Mouse (Mus musculus): ENCODE measurements at regions not wholly inside any gene's neighbourhood (a gene's known extent, or its start where the extent isn't known, plus 50 kb on each side); places are given as distances from the start of the nearest gene placed in this dataset.

DNA sequence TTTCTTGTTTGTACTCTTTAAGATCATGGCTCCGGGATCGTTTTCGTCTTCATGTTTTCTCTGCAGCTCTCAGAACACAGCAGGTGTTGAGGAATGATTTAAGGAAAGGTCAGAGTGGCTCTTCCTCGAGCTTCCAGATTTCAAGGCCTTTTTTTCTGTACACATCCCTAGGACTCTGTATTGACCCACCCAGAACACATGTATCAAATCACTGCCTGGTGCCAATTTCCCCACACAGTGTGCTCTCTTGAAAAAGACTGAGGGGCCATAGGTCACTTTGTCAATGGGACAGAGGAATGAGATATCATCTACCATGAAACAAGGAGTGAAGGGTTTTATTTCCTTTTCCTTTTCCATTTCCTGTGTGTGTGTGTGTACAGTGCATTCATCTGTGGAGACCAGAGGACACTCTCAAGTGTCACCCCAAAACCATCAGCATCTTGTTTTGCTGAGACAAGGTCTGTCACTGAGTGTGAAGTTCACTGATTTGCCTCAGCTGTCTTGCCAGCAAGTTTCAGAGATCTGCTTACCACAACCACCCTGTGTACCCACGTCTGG is 157.4 kb upstream of the Cxcr4 start:
- Histone ChIP-seq H3K27ac (replicated peaks; ENCODE audit: insufficient read depth, low read depth, low read length) (no peak overlapping the region), H3K79me2 (ENCODE audit: control insufficient read depth, insufficient read depth, low read length) (no peaks in the 10 kb centered on the region), H3K36me3 (ENCODE audit: control insufficient read depth, insufficient read depth, low read length) (no peaks in the 10 kb centered on the region), H3K27me3 (ENCODE audit: control insufficient read depth, insufficient read depth, low read length) (no peaks in the 10 kb centered on the region), H3K4me3 (ENCODE audit: insufficient read depth, low read depth, low read length) (no peak overlapping the region), H3K4me1 (ENCODE audit: control insufficient read depth, insufficient read depth, low read length) (no peaks in the 10 kb centered on the region), H3K9ac (ENCODE audit: low read depth, low read length) (no peak overlapping the region)
- 78% methylated on average over 5 of the region's 5 CpGs for WGBS
- TF ChIP-seq POLR2A (IDR thresholded peaks at IDR 0.05; ENCODE audit: extremely low read depth, insufficient read depth, low read length) (no peak), CTCF (IDR thresholded peaks at IDR 0.05; ENCODE audit: low read depth, low read length) (no peak)
- no peak for DNase-seq (ENCODE audit: extremely low read depth, low read depth, low spot score)

DNA sequence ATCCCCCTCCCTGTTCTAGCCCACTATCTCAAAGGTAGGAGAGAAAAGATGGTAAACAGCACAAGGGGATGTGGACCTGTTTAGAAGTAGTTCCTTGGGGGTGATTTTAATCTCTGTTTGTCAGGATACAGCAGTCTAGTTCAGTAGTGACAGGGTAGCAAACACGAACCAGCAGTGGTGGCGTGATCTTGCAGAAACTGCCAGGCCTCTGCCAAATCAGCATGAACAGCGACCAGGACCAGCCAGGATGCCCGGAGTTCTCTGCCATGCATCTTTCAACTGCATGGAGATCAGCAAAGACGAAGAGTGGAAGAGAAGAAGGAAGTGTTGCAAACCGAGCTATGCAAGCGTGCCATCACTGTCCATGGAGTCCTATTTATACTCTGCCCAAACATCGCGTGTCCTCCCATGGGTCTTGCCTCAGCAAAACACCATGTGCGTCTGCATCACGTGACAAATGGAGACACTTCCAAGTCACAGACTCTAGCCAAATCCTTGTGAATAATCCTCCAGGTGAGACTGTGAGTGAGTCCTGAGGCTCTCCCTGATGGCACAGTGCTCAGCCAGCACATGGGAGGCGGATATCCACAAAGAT is 155.2 kb upstream of the Cxcr4 start:
- H3K4me3 ChIP-seq (ENCODE audit: insufficient read depth, low read depth, low read length), result no peak overlapping the region
- TF ChIP-seq CTCF (IDR thresholded peaks at IDR 0.05; ENCODE audit: low read depth, low read length) (no peak), POLR2A (IDR thresholded peaks at IDR 0.05; ENCODE audit: extremely low read depth, insufficient read depth, low read length) (no peak)
- H3K27me3 ChIP-seq (ENCODE audit: control insufficient read depth, insufficient read depth, low read length), result no peaks in the 10 kb centered on the region
- H3K4me1 ChIP-seq (ENCODE audit: control insufficient read depth, insufficient read depth, low read length), result no peaks in the 10 kb centered on the region
- H3K9ac ChIP-seq (ENCODE audit: low read depth, low read length), result no peak overlapping the region
- no peak for DNase-seq (ENCODE audit: extremely low read depth, low read depth, low spot score)
- no peaks in the 10 kb centered on the region for H3K36me3 ChIP-seq (ENCODE audit: control insufficient read depth, insufficient read depth, low read length)
- no peak overlapping the region for H3K27ac ChIP-seq (replicated peaks; ENCODE audit: insufficient read depth, low read depth, low read length)
- H3K79me2 ChIP-seq (ENCODE audit: control insufficient read depth, insufficient read depth, low read length), result no peaks in the 10 kb centered on the region
- WGBS, result 87% methylated on average over 12 of the region's 12 CpGs

DNA sequence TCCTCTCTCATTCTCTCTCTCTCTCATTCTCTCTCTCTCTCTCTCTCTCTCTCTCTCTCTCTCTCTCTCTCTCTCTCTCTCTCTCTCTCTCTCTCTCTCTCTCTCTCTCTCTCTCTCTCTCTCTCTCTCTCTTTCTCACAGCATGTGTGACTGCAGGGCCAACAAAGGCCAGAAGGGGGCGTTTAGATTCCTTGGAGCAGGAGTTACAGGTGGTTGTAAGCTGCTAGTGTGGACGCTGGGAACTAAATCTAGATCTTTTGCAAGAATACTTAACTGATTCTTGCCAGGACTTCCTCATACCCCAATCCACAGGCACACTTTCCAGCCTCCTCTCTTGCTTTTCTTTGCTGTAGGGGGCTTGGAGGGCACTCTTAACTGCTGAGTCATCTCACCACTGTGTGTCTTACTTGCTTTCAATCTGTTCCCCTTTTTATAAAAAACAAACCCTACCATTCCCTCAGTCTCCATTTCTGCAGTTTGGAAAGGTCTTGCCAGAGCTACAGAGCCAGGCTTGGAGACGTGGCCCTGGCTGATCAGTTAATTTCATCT is 154.4 kb upstream of the Cxcr4 start:
- Histone ChIP-seq H3K9ac (ENCODE audit: low read depth, low read length) (no peak overlapping the region), H3K27me3 (ENCODE audit: control insufficient read depth, insufficient read depth, low read length) (no peaks in the 10 kb centered on the region), H3K27ac (replicated peaks; ENCODE audit: insufficient read depth, low read depth, low read length) (no peak overlapping the region), H3K4me1 (ENCODE audit: control insufficient read depth, insufficient read depth, low read length) (no peaks in the 10 kb centered on the region), H3K36me3 (ENCODE audit: control insufficient read depth, insufficient read depth, low read length) (no peaks in the 10 kb centered on the region), H3K4me3 (ENCODE audit: insufficient read depth, low read depth, low read length) (no peak overlapping the region), H3K79me2 (ENCODE audit: control insufficient read depth, insufficient read depth, low read length) (no peaks in the 10 kb centered on the region)
- DNase-seq (ENCODE audit: extremely low read depth, low read depth, low spot score), result no peak
- TF ChIP-seq POLR2A (IDR thresholded peaks at IDR 0.05; ENCODE audit: extremely low read depth, insufficient read depth, low read length), result no peak
- TF ChIP-seq CTCF (IDR thresholded peaks at IDR 0.05; ENCODE audit: low read depth, low read length), result no peak
- 58% methylated on average over 3 of the region's 3 CpGs for WGBS

DNA sequence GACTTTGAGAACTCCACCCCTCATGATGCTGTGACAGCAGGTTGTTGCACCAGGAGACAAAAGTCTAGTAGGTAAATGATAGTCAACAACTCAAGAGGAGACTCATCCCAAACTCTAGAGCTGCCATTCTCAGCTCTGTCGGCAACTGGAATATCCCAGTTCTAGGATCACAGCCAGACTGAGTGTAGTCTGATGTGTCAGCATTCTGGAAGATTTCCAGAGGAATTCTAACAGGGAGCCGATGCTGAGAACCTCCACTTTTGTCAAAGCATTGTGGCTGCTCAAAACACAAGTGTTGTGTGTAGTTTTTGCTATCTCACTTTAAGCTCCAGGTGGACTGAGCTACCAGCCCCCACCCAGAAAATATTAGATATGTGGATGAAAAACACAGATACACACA is 148.5 kb upstream of the Cxcr4 start:
- DNase-seq (ENCODE audit: extremely low read depth, low read depth, low spot score), result no peak
- H3K27me3 ChIP-seq (ENCODE audit: control insufficient read depth, insufficient read depth, low read length), result no peaks in the 10 kb centered on the region
- no peaks in the 10 kb centered on the region for H3K4me1 ChIP-seq (ENCODE audit: control insufficient read depth, insufficient read depth, low read length)
- no peaks in the 10 kb centered on the region for H3K79me2 ChIP-seq (ENCODE audit: control insufficient read depth, insufficient read depth, low read length)
- WGBS, result 66% methylated on average over 2 of the region's 2 CpGs
- H3K9ac ChIP-seq (ENCODE audit: low read depth, low read length), result no peak overlapping the region
- TF ChIP-seq POLR2A (IDR thresholded peaks at IDR 0.05; ENCODE audit: extremely low read depth, insufficient read depth, low read length) (no peak), CTCF (IDR thresholded peaks at IDR 0.05; ENCODE audit: low read depth, low read length) (no peak)
- no peak overlapping the region for H3K27ac ChIP-seq (replicated peaks; ENCODE audit: insufficient read depth, low read depth, low read length)
- H3K36me3 ChIP-seq (ENCODE audit: control insufficient read depth, insufficient read depth, low read length), result no peaks in the 10 kb centered on the region
- H3K4me3 ChIP-seq (ENCODE audit: insufficient read depth, low read depth, low read length), result no peak overlapping the region

DNA sequence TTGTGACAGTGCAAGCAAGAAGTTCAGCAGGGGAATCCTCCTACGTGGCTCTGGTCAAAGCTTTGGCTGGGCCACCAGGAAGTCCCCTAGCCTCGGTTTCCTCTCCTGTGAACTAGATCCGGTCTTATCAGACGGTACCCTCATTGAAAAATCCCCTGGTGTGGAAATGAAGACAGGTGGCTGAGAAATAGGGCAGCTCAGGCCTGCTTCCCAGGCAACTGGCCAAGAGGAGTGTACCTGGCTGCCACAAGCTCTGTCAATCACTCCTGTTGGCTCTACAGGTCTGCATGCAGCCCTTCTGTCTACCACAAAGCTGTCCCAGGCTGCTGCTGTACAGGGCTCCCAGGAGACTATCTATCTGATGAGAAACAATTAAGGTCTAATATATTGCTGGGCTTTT is 146.1 kb upstream of the Cxcr4 start:
- Histone ChIP-seq H3K79me2 (ENCODE audit: control insufficient read depth, insufficient read depth, low read length) (no peaks in the 10 kb centered on the region), H3K36me3 (ENCODE audit: control insufficient read depth, insufficient read depth, low read length) (no peaks in the 10 kb centered on the region), H3K4me3 (ENCODE audit: insufficient read depth, low read depth, low read length) (no peak overlapping the region), H3K9ac (ENCODE audit: low read depth, low read length) (no peak overlapping the region), H3K27ac (replicated peaks; ENCODE audit: insufficient read depth, low read depth, low read length) (no peak overlapping the region), H3K27me3 (ENCODE audit: control insufficient read depth, insufficient read depth, low read length) (no peaks in the 10 kb centered on the region), H3K4me1 (ENCODE audit: control insufficient read depth, insufficient read depth, low read length) (no peaks in the 10 kb centered on the region)
- whole genome bisulfite sequencing, result 72% methylated on average over 4 of the region's 4 CpGs
- no peak for DNase-seq (ENCODE audit: extremely low read depth, low read depth, low spot score)
- TF ChIP-seq CTCF (IDR thresholded peaks at IDR 0.05; ENCODE audit: low read depth, low read length) (no peak), POLR2A (IDR thresholded peaks at IDR 0.05; ENCODE audit: extremely low read depth, insufficient read depth, low read length) (no peak)

DNA sequence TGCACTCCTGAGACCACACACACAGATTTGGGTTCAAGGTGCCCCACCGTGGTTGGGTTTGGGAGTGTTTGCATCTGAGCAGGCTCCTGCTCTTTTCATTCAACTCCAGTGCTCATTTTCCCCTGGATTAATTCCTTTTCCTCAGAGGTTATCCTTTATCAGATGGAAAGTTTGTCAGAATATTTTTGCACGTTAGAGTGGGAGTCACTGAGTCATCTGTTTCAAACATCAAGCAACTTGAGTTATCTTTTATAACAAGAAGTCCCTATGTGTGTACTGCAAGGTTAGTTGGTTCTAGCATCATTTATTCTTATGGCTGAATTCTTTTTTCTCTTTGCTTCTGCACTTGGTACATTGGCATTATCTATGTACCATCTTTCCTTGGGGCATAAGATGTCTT is 142.8 kb upstream of the Cxcr4 start:
- H3K9ac ChIP-seq (ENCODE audit: low read depth, low read length), result no peak overlapping the region
- H3K4me1 ChIP-seq (ENCODE audit: control insufficient read depth, insufficient read depth, low read length), result no peaks in the 10 kb centered on the region
- no peak for TF ChIP-seq POLR2A (IDR thresholded peaks at IDR 0.05; ENCODE audit: extremely low read depth, insufficient read depth, low read length)
- TF ChIP-seq CTCF (IDR thresholded peaks at IDR 0.05; ENCODE audit: low read depth, low read length), result no peak
- H3K79me2 ChIP-seq (ENCODE audit: control insufficient read depth, insufficient read depth, low read length), result no peaks in the 10 kb centered on the region
- no peak for DNase-seq (ENCODE audit: extremely low read depth, low read depth, low spot score)
- H3K4me3 ChIP-seq (ENCODE audit: insufficient read depth, low read depth, low read length), result no peak overlapping the region
- no peak overlapping the region for H3K27ac ChIP-seq (replicated peaks; ENCODE audit: insufficient read depth, low read depth, low read length)
- H3K36me3 ChIP-seq (ENCODE audit: control insufficient read depth, insufficient read depth, low read length), result no peaks in the 10 kb centered on the region
- WGBS, result 81% methylated on average over 2 of the region's 2 CpGs
- no peaks in the 10 kb centered on the region for H3K27me3 ChIP-seq (ENCODE audit: control insufficient read depth, insufficient read depth, low read length)

Measured in liver, adult 2 months (tissue).